Mouse (Mus musculus): ENCODE results near the gene Unc93a2. TPM values are rescaled to one million over a fixed set of nuclear protein-coding genes. Genes with fewer than 3 reads are reported as not detected.
"Not testable (repeated sequence)": the region's sequence is repeated elsewhere in the genome, so short reads cannot be mapped to it uniquely, and the experiment has no call there.

Gene Unc93a2
- polyA plus RNA-seq, 1 experiment from 2014 or later: not detected

DNA sequence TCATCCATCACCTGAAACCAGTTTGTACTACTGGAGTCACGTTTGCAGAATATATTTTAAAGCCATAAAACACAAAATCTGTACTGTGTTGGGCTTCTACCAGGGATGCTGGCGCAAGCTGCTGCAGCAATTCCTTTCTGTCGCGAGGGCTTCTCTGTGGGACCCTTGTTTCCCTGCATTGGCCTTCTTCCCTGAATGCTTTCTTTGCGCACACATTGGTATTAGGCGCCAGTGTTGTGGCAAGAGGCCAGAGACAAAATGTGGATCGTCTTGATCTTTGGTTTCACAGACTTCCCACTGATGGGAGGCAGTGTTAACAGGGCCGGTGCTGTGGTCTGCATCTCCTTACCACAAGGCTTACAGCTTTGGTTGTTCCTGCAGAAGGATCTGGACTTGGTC is 3.7 kb upstream of the Unc93a2 start:
- H3K4me3 ChIP-seq; H3K36me3 ChIP-seq (replicated peaks); H3K4me1 ChIP-seq; H3K27ac ChIP-seq; H3K27me3 ChIP-seq (ENCODE audit: poor library complexity, severe bottlenecking); DNase-seq (ENCODE audit: extremely low spot score, low spot score); H3K9me3 ChIP-seq: not testable (repeated sequence)
- WGBS: 85% methylated on average over 8 of the region's 8 CpGs

- H3K36me3 ChIP-seq (replicated peaks); H3K4me1 ChIP-seq; DNase-seq (ENCODE audit: extremely low spot score, low spot score); H3K9me3 ChIP-seq; H3K27ac ChIP-seq; H3K4me3 ChIP-seq; H3K27me3 ChIP-seq (ENCODE audit: poor library complexity, severe bottlenecking): not testable (repeated sequence)
- WGBS: no CpG with 5 or more reads among the region's 2 CpGs
These were observed 3.2 kb upstream of the Unc93a2 start for GRCm38 (mm10) chr17:7388341-7388957.

DNA sequence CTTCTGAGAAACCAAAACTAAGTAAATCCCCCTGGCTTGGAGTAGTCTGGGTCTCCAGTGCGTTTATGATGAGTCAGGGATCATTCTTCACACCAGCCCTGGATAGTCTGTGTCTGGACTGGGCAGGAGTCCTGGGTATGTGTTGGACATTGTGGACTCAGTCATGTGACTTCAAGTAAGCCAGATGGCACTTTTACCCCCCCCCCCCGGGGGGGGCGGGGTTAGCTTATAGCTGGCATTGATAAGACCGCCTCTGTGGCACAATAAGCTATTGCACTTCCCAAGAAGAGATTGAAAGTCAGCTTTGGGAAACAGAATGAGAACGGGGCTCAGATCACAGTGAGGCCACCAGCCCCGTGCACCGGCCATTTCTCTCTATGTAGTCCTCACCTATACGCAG is 752 bp upstream of the Unc93a2 start:
- H3K27me3 ChIP-seq (ENCODE audit: poor library complexity, severe bottlenecking); DNase-seq (ENCODE audit: extremely low spot score, low spot score); H3K4me1 ChIP-seq; H3K9me3 ChIP-seq; H3K27ac ChIP-seq; H3K4me3 ChIP-seq; H3K36me3 ChIP-seq (replicated peaks): not testable (repeated sequence)
- 79% methylated on average over 8 of the region's 8 CpGs for WGBS

DNA sequence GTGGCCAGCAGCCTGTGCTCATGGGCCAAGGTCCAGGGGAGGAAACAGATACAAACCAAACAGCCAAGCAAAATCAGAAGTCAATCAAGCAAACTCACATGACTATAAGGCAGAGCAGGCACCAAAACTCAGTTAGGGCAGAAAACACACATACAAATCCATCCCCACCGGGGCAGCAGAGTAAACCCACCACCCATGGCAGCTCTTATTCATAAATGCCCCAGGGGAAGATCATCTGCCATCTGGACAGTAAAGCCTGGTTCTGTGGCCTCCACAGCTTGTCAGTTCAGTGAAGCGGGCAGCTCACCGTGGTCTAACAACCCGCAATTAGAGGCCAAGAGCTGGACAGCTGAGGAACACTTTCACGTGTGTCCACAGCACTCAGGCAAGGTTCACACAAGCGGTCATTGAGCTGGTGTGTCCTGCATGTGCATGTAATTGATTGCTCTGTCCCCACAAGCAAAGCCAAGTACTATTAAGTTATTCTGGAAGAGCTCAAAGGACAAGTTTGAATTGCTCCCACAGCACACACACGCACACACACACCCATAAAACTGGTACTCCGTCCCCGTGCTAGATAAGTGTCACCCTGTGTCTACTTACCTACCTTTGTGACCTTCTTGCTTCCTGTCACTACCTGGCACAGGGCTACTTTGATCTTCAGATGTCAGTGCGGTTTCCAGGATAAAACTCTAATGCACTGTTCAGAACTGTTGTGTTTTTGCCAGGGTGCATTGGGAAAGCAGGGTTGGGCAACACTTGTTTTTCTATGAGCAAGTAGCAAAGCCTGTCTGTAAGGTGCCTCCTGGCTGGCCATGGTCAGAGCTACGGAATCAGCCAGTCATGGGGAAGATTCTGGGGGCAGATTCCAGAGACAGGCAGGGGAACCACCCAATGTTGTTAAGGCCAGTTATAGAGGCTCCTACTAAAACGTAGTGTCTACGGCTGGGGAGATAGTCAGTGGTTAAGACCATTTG is 1.8 kb downstream of the Unc93a2 start:
- H3K4me3 ChIP-seq; H3K36me3 ChIP-seq (replicated peaks); H3K4me1 ChIP-seq; H3K27ac ChIP-seq; H3K27me3 ChIP-seq (ENCODE audit: poor library complexity, severe bottlenecking); H3K9me3 ChIP-seq; DNase-seq (ENCODE audit: extremely low spot score, low spot score): not testable (repeated sequence)
- WGBS: 88% methylated on average over 12 of the region's 13 CpGs

GRCm38 (mm10) chr17:7382711-7383110 is 2.6 kb downstream of the Unc93a2 start:
- not testable (repeated sequence) for H3K27me3 ChIP-seq (ENCODE audit: poor library complexity, severe bottlenecking); H3K4me1 ChIP-seq; H3K27ac ChIP-seq; H3K9me3 ChIP-seq; H3K4me3 ChIP-seq; DNase-seq (ENCODE audit: extremely low spot score, low spot score); H3K36me3 ChIP-seq (replicated peaks)
- 93% methylated on average over 1 of the region's 3 CpGs for WGBS

- not testable (repeated sequence) for H3K4me1 ChIP-seq; H3K36me3 ChIP-seq (replicated peaks); H3K27ac ChIP-seq; H3K4me3 ChIP-seq; H3K9me3 ChIP-seq; DNase-seq (ENCODE audit: extremely low spot score, low spot score); H3K27me3 ChIP-seq (ENCODE audit: poor library complexity, severe bottlenecking)
- WGBS: 53% methylated on average over 3 of the region's 3 CpGs
These were observed 7.4 kb downstream of the Unc93a2 start for GRCm38 (mm10) chr17:7377907-7378306.

GRCm38 (mm10) chr17:7376951-7377700 is 8.1 kb downstream of the Unc93a2 start:
- H3K9me3 ChIP-seq; H3K27me3 ChIP-seq (ENCODE audit: poor library complexity, severe bottlenecking); H3K27ac ChIP-seq; H3K4me1 ChIP-seq; H3K36me3 ChIP-seq (replicated peaks); H3K4me3 ChIP-seq; DNase-seq (ENCODE audit: extremely low spot score, low spot score): not testable (repeated sequence)
- 90% methylated on average over 1 of the region's 3 CpGs for WGBS

- H3K4me1 ChIP-seq; H3K4me3 ChIP-seq; H3K27ac ChIP-seq; DNase-seq (ENCODE audit: extremely low spot score, low spot score); H3K9me3 ChIP-seq; H3K36me3 ChIP-seq (replicated peaks); H3K27me3 ChIP-seq (ENCODE audit: poor library complexity, severe bottlenecking): not testable (repeated sequence)
- 80% methylated on average over 1 of the region's 5 CpGs for WGBS
These were observed 13.4 kb downstream of the Unc93a2 start, which contains the start of gene Gm49630 for GRCm38 (mm10) chr17:7371879-7372278. Gm49630 (minus strand) TSS chr17:7371979.

GRCm38 (mm10) chr17:7369401-7369800 is 15.9 kb downstream of the Unc93a2 start:
- not testable (repeated sequence) for H3K27ac ChIP-seq; H3K36me3 ChIP-seq (replicated peaks); H3K4me1 ChIP-seq; H3K9me3 ChIP-seq; H3K4me3 ChIP-seq; DNase-seq (ENCODE audit: extremely low spot score, low spot score); H3K27me3 ChIP-seq (ENCODE audit: poor library complexity, severe bottlenecking)
- 82% methylated on average over 6 of the region's 6 CpGs for WGBS

DNA sequence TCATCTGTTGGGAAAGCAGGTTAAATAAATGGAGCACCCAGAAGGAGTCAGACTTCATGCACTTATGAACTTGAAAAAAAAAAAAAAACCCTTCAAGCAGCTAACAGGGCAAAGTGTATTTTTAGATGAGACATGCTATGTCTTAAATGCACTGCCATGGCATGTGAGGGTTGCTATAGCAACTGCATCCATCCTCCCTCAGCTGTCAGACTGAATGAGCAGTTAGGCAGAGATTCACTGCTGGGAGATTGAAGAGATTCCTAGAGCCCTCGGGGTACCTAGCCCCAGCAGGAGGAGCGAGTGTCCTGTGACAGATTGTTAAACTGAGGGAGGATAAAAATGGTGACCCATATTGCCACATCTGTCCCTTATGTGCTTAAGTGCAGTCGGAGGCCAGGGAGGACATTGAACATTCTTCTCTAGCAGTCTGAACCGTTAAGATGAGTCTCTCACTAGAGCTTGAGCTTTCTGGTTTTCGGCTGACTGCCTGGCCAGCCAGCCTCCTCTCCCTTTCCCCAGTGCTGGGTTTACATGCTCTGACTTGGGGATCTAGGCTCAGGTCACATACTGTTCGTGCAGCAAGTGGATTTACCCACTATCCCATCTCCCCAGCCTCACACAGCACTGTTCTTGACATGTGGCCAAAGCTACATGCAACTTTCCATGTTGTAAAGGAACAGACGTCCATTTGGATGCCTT is 18.4 kb downstream of the Unc93a2 start:
- not testable (repeated sequence) for H3K4me1 ChIP-seq; H3K36me3 ChIP-seq (replicated peaks); H3K9me3 ChIP-seq; DNase-seq (ENCODE audit: extremely low spot score, low spot score); H3K4me3 ChIP-seq; H3K27ac ChIP-seq; H3K27me3 ChIP-seq (ENCODE audit: poor library complexity, severe bottlenecking)
- WGBS: 65% methylated on average over 5 of the region's 7 CpGs

- not testable (repeated sequence) for H3K4me3 ChIP-seq, H3K27ac ChIP-seq
- WGBS: 63% methylated on average over 1 of the region's 1 CpGs
These were observed 19.0 kb downstream of the Unc93a2 start for GRCm38 (mm10) chr17:7366265-7366664.

GRCm38 (mm10) chr17:7365615-7366014 is 19.6 kb downstream of the Unc93a2 start:
- DNase-seq (ENCODE audit: extremely low spot score, low spot score); H3K9me3 ChIP-seq; H3K4me1 ChIP-seq; H3K27me3 ChIP-seq (ENCODE audit: poor library complexity, severe bottlenecking); H3K4me3 ChIP-seq; H3K27ac ChIP-seq; H3K36me3 ChIP-seq (replicated peaks): not testable (repeated sequence)
- 100% methylated on average over 1 of the region's 3 CpGs for WGBS

More at GRCm38 (mm10) chr17:7366265-7366664, 19.0 kb downstream of the Unc93a2 start:
- not testable (repeated sequence) for H3K9me3 ChIP-seq; H3K4me1 ChIP-seq; DNase-seq (ENCODE audit: extremely low spot score, low spot score); H3K27me3 ChIP-seq (ENCODE audit: poor library complexity, severe bottlenecking); H3K36me3 ChIP-seq (replicated peaks)
